Mouse (Mus musculus): Measurements from ENCODE around the gene 4930596D02Rik. TPM values are rescaled to one million over a fixed set of nuclear protein-coding genes. Genes with fewer than 3 reads are reported as not detected.

The 4930596D02Rik gene
- not detected in 2 replicates for polyA plus RNA-seq (2014; fragmentation: Nextera tagmentation; extraction: Ambion mirVana)

- 84% methylated on average over 4 of the region's 4 CpGs for WGBS
- no peak within 1 kb of the TSS for H3K27ac ChIP-seq (ENCODE audit: low read depth, low read length)
Observed at GRCm38 (mm10) chr14:35811878-35812277, at the start of gene 4930596D02Rik. 4930596D02Rik (minus strand) TSS chr14:35811978.

DNA sequence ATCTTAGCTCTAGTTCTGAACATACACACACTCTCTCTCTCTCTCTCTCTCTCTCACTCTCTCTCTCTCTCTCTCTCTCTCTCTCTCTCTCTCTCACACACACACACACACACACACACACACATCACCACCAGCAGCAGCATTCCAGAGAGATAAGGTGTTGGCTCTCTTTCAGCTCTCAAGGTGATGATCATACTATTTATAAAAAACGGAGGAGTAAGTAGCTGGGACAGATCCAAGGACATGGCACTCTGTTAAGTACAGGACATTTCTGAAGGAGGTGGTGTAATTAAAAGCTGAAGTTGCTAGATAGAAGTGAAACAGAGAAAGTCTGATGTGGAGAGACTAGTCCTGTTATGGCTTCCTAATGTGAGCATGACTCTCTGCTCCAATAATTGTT, 41.5 kb upstream of the 4930596D02Rik start:
- H3K4me1 ChIP-seq (ENCODE audit: control insufficient read depth, insufficient read depth, low read length) = no peaks in the 10 kb centered on the region
- H3K27me3 ChIP-seq (ENCODE audit: control insufficient read depth, insufficient read depth, low read length) = no peaks in the 10 kb centered on the region
- no peak overlapping the region for H3K9ac ChIP-seq (replicated peaks; ENCODE audit: low read depth, low read length)
- no peak for ATAC-seq (ENCODE audit: low read depth)
- H3K36me3 ChIP-seq (ENCODE audit: control insufficient read depth, insufficient read depth, low read length) = no peaks in the 10 kb centered on the region
- H3K4me3 ChIP-seq (ENCODE audit: low read depth, low read length) = no peak overlapping the region
- no peak overlapping the region for H3K27ac ChIP-seq (ENCODE audit: low read depth, low read length)
- no peak overlapping the region for H3K4me2 ChIP-seq (ENCODE audit: low read depth, low read length)
- H3K9me3 ChIP-seq (ENCODE audit: control insufficient read depth, low read length) = no peaks in the 10 kb centered on the region
- WGBS = 89% methylated on average over 1 of the region's 1 CpGs

More at GRCm38 (mm10) chr14:35811878-35812277, at the start of gene 4930596D02Rik:
- Histone ChIP-seq H3K9me3 (ENCODE audit: control insufficient read depth, low read length) (no peaks in the 10 kb centered on the region), H3K4me3 (ENCODE audit: low read depth, low read length) (no peak within 1 kb of the TSS), H3K9ac (replicated peaks; ENCODE audit: low read depth, low read length) (no peak within 1 kb of the TSS), H3K4me1 (ENCODE audit: control insufficient read depth, insufficient read depth, low read length) (no peaks in the 10 kb centered on the region), H3K27me3 (ENCODE audit: control insufficient read depth, insufficient read depth, low read length) (no peaks in the 10 kb centered on the region), H3K36me3 (ENCODE audit: control insufficient read depth, insufficient read depth, low read length) (no peaks in the 10 kb centered on the region), H3K4me2 (ENCODE audit: low read depth, low read length) (no peak within 1 kb of the TSS)
- no peak for ATAC-seq (ENCODE audit: low read depth)

DNA sequence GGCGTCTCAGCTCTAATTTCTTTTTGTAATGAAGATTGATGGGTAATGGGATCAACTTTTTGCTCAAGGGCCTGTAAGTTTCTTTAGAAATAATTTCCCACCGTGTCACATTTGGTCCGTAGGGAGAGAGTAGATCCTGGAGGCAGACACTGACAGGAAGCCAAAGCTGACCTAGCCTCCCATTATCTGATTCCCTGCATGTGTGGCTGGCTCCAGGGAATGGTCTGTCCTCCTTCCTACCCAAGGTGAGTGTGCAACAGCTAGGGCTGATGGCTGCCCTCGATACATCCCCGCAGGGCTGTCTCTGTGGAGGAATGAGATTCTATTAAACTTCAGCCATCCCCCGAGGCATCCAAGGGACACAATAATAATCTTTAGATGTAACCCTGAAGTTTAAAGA, 33.5 kb upstream of the 4930596D02Rik start:
- Histone ChIP-seq H3K36me3 (ENCODE audit: control insufficient read depth, insufficient read depth, low read length) (no peaks in the 10 kb centered on the region), H3K9ac (replicated peaks; ENCODE audit: low read depth, low read length) (no peak overlapping the region), H3K4me1 (ENCODE audit: control insufficient read depth, insufficient read depth, low read length) (no peaks in the 10 kb centered on the region), H3K27ac (ENCODE audit: low read depth, low read length) (no peak overlapping the region), H3K9me3 (ENCODE audit: control insufficient read depth, low read length) (no peaks in the 10 kb centered on the region), H3K4me2 (ENCODE audit: low read depth, low read length) (no peak overlapping the region), H3K27me3 (ENCODE audit: control insufficient read depth, insufficient read depth, low read length) (no peaks in the 10 kb centered on the region), H3K4me3 (ENCODE audit: low read depth, low read length) (no peak overlapping the region)
- 78% methylated on average over 6 of the region's 6 CpGs for WGBS
- ATAC-seq (ENCODE audit: low read depth) = no peak

DNA sequence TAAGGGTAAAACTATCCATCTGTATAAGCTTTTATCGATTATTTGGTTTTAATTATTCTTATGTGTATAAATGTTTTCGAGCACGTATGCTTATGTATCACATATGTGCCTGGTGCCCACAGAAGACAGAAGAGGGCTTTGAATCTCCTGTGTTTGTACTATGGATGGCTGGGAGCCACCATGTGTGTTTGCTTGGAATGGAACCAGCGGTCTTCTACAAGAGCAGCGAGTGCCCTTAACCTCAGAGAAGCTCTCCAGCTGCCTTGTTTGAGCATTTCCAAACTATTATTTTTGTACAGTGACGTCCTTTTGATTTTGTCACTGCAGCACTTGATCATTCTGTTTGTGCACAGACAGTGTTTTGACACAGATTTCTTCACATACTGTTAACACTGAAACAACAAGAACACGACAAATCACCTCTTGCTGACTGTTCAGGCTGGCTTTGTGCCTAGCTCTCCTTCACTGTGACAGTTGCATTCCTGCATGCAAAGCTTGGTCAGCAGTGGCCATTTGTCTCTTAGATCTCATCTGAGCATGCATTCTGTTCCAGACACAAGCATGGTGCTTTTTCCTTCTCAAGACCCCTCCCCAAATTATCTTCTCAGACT, 30.4 kb upstream of the 4930596D02Rik start:
- Histone ChIP-seq H3K9me3 (ENCODE audit: control insufficient read depth, low read length) (no peaks in the 10 kb centered on the region), H3K4me2 (ENCODE audit: low read depth, low read length) (no peak overlapping the region), H3K4me3 (ENCODE audit: low read depth, low read length) (no peak overlapping the region), H3K9ac (replicated peaks; ENCODE audit: low read depth, low read length) (no peak overlapping the region), H3K36me3 (ENCODE audit: control insufficient read depth, insufficient read depth, low read length) (no peaks in the 10 kb centered on the region), H3K27me3 (ENCODE audit: control insufficient read depth, insufficient read depth, low read length) (no peaks in the 10 kb centered on the region), H3K4me1 (ENCODE audit: control insufficient read depth, insufficient read depth, low read length) (no peaks in the 10 kb centered on the region), H3K27ac (ENCODE audit: low read depth, low read length) (no peak overlapping the region)
- no peak for ATAC-seq (ENCODE audit: low read depth)
- whole genome bisulfite sequencing = 77% methylated on average over 7 of the region's 7 CpGs

DNA sequence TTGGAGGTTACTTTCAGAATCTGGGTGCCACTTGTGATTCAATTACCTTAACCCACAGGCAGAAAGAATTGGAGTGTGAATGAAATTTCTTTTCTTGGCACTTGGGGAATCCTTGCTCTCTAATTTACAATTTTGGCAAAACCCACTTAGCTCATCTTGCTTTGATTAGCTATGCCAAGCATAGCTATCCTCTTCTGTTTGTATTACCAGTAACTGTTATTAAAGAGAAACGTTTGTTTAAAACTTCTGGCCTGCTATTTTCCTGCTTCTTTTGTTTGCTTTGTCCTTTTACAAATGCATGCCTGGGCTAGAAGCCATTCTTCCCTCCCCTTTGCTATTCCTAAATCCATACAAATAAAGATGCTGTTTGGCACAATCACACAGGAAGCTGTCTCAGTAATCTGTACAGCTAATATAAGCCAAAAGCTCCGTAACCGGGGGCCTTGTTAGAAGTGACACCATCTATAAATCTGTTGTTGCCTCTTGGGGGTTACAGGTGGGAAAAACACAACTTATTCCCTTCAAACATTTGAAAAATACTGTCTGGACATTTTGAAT, 19.0 kb downstream of the 4930596D02Rik start:
- Histone ChIP-seq H3K9me3 (ENCODE audit: control insufficient read depth, low read length) (no peaks in the 10 kb centered on the region), H3K27ac (ENCODE audit: low read depth, low read length) (no peak overlapping the region), H3K4me3 (ENCODE audit: low read depth, low read length) (no peak overlapping the region), H3K36me3 (ENCODE audit: control insufficient read depth, insufficient read depth, low read length) (no peaks in the 10 kb centered on the region), H3K4me1 (ENCODE audit: control insufficient read depth, insufficient read depth, low read length) (no peaks in the 10 kb centered on the region), H3K27me3 (ENCODE audit: control insufficient read depth, insufficient read depth, low read length) (no peaks in the 10 kb centered on the region), H3K4me2 (ENCODE audit: low read depth, low read length) (no peak overlapping the region), H3K9ac (replicated peaks; ENCODE audit: low read depth, low read length) (no peak overlapping the region)
- 42% methylated on average over 3 of the region's 3 CpGs for WGBS
- no peak for ATAC-seq (ENCODE audit: low read depth)

- ATAC-seq (ENCODE audit: low read depth) = no peak
- no peaks in the 10 kb centered on the region for H3K27me3 ChIP-seq (ENCODE audit: control insufficient read depth, insufficient read depth, low read length)
- H3K4me3 ChIP-seq (ENCODE audit: low read depth, low read length) = no peak overlapping the region
- no peak overlapping the region for H3K9ac ChIP-seq (replicated peaks; ENCODE audit: low read depth, low read length)
- H3K4me1 ChIP-seq (ENCODE audit: control insufficient read depth, insufficient read depth, low read length) = no peaks in the 10 kb centered on the region
- no peaks in the 10 kb centered on the region for H3K36me3 ChIP-seq (ENCODE audit: control insufficient read depth, insufficient read depth, low read length)
- H3K27ac ChIP-seq (ENCODE audit: low read depth, low read length) = no peak overlapping the region
- H3K9me3 ChIP-seq (ENCODE audit: control insufficient read depth, low read length) = no peaks in the 10 kb centered on the region
- 52% methylated on average over 3 of the region's 3 CpGs for WGBS
- no peak overlapping the region for H3K4me2 ChIP-seq (ENCODE audit: low read depth, low read length)
Observed at GRCm38 (mm10) chr14:35780033-35780432, 31.7 kb downstream of the 4930596D02Rik start.

- ATAC-seq (ENCODE audit: low read depth) = no peak
- 91% methylated on average over 1 of the region's 1 CpGs for WGBS
- Histone ChIP-seq H3K9me3 (ENCODE audit: control insufficient read depth, low read length) (no peaks in the 10 kb centered on the region), H3K27me3 (ENCODE audit: control insufficient read depth, insufficient read depth, low read length) (no peaks in the 10 kb centered on the region), H3K27ac (ENCODE audit: low read depth, low read length) (no peak overlapping the region), H3K4me1 (ENCODE audit: control insufficient read depth, insufficient read depth, low read length) (no peaks in the 10 kb centered on the region), H3K9ac (replicated peaks; ENCODE audit: low read depth, low read length) (no peak overlapping the region), H3K36me3 (ENCODE audit: control insufficient read depth, insufficient read depth, low read length) (no peaks in the 10 kb centered on the region), H3K4me2 (ENCODE audit: low read depth, low read length) (no peak overlapping the region), H3K4me3 (ENCODE audit: low read depth, low read length) (no peak overlapping the region)
Observed at GRCm38 (mm10) chr14:35773306-35773705, 38.5 kb downstream of the 4930596D02Rik start.
